Mouse (Mus musculus): ENCODE results near the gene Gdpgp1. TPM values are rescaled to one million over a fixed set of nuclear protein-coding genes. Genes with fewer than 3 reads are reported as not detected.

The Gdpgp1 gene
- total RNA-seq, 1 experiment from 2014 or later, result 2.2 TPM

GRCm38 (mm10) chr7:80216566-80216965 is 16.1 kb upstream of the Gdpgp1 start:
- no peak for ATAC-seq (replicated peaks; ENCODE audit: low read depth, poor library complexity, severe bottlenecking)

DNA sequence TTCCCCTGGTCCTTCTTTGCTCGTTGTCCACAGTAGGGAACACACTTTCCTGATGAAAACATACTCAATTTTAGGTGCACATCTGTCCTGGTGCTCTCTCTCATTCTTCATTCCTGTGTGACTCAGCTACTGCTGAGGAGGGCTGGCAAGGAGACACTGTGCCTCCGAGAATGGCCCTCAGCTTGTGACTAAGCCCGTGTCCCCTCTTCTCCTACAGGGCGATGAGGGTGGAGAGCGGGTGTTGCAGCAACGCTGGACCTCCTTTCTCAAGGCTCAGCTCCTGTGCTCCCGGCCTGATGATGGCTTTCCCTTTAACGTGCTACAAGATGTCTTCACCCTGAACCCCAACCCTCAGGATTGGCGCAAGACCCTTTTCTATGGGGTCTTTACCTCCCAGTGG is 14.0 kb upstream of the Gdpgp1 start:
- ATAC-seq (replicated peaks; ENCODE audit: low read depth, poor library complexity, severe bottlenecking), result no peak

- no peak for ATAC-seq (replicated peaks; ENCODE audit: low read depth, poor library complexity, severe bottlenecking)
Observed at GRCm38 (mm10) chr7:80220237-80220797, 12.3 kb upstream of the Gdpgp1 start.

DNA sequence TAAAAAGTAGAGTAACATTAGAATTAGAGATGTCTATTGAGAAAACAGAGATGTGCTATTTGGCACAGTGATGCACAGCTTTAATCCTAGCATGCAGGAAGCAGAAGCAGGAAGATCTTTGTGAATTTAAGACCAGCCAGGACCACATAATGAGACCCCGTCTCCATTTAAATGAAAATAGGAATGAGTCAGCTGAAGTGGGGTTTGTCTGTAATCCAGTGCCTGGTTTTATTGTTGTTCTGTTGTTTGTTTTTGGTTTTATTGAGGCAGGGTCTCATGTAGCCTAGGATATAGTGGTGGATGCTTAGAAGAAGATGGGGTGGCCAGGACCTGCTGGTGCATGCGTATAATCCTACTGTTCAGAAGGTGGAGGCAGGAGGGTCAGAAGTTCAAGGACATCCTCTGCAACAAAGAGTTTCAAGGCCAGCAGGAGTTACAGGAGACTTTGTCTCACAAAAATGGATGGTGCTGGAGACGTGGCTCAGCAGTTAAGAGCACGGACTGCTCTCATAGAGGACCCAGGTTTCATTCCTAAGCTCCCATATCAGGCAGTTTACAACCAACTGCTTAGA is 11.4 kb upstream of the Gdpgp1 start:
- ATAC-seq (replicated peaks; ENCODE audit: low read depth, poor library complexity, severe bottlenecking), result no peak

GRCm38 (mm10) chr7:80227065-80227464 is 5.6 kb upstream of the Gdpgp1 start:
- ATAC-seq (replicated peaks; ENCODE audit: low read depth, poor library complexity, severe bottlenecking), result no peak

DNA sequence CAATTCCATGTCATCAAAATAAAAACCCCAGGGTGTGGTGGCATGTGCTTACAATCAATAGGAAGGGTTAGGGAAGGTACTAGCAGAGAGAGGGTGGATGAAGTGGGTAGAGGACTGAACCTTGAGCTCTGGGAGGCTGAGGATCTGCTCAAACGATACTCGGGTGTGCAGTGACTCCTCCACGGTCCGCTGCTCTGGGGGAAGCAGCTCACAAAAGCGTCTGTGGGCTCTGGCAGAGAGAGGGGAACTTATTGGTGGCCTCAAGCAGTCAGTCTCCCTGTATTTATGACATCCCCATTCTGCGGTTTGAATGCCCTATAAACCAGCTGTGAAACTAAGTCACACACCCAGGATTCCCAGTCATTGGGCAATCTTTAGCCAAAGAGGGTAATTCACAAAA is 2.5 kb upstream of the Gdpgp1 start:
- ATAC-seq (replicated peaks; ENCODE audit: low read depth, poor library complexity, severe bottlenecking), result no peak; the same call in 1 of the 2 replicates

DNA sequence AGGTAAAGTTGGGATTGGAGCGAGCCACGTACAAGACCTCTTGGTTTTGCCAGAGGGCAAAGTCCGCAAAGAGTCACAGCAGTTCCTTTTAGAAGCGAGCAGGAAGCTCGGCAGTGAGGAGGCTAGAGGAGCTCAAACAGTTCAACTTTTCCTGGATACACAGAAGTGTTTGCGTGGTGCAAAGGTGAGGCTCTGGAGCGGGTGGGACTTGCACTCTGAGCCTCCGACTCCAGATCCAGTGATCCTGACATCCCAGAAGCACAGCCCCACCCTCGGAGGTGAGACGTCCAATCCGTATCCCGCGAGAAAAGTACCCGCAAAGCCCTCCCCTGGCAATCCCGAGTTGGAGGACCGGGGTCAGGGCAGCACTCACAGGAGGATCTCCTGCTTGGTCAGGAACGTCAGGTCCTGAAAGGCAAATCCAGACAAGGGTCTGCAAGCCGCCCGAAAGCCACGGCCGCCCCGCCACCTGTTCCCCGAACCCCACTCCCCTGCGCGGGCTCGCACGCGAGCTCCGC is 635 bp upstream of the Gdpgp1 start:
- no peak for ATAC-seq (replicated peaks; ENCODE audit: low read depth, poor library complexity, severe bottlenecking)

- no peak for ATAC-seq (replicated peaks; ENCODE audit: low read depth, poor library complexity, severe bottlenecking)
Observed at GRCm38 (mm10) chr7:80233799-80234198, 1.1 kb downstream of the Gdpgp1 start.

- no peak for ATAC-seq (replicated peaks; ENCODE audit: low read depth, poor library complexity, severe bottlenecking)
Observed at GRCm38 (mm10) chr7:80238542-80238941, 5.9 kb downstream of the Gdpgp1 start.

- ATAC-seq (replicated peaks; ENCODE audit: low read depth, poor library complexity, severe bottlenecking), result no peak
Observed at GRCm38 (mm10) chr7:80241661-80242060, 9.0 kb downstream of the Gdpgp1 start.

DNA sequence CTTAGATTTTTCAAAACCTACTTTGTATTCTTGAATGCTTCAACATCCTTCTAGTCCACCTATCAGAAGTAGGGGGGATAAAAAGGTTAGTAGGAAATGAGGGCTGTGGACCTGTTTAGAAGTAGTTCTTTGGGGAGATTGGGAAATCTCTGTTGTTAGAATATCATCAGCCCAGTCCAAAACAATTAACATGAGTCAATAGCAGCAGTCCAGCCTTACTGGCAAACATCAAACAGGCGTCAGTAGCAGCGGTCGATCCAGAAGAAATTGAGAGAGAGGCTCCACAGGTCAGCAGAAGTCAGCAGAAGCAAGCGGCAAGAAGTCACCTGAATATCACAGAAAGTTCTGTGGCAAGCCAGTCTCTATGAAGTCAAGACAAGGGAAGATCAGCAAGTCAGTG is 12.2 kb downstream of the Gdpgp1 start:
- ATAC-seq (replicated peaks; ENCODE audit: low read depth, poor library complexity, severe bottlenecking), result no peak

DNA sequence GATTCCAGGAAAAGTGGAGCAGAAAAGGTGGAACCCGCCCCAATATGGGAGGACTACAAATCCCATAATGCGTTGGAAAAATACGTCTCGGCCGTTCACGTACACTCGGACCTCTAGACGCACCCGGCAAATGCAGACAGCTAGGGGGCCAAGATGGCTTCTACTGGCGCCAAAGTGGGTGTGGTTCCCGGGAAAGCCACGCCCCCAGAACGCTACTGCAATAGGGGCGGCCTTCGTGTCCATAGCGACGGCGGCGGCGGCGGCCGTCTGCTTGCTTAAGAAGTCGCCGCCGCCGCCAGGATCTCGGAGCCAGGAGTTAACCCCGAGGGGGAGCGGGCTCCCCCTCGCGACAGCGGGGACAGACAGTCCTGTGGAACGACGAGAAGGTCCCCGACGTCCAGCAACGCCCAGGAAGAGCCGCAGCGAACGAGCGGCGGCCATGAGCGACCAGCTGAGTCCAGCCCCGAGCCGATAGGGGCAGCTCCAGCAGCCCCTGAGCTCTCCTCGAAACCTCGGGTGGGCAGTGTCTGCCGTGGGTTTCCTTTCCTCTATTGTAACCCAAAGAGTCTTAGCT is 13.6 kb downstream of the Gdpgp1 start, which contains the start of gene Ttll13:
TSS of gene Ttll13 (plus strand) at position 229 of the 574 bp plus-strand sequence.
- ATAC-seq (replicated peaks; ENCODE audit: low read depth, poor library complexity, severe bottlenecking), result peak; percentile 98

GRCm38 (mm10) chr7:80246859-80247258 is 14.2 kb downstream of the Gdpgp1 start:
- ATAC-seq (replicated peaks; ENCODE audit: low read depth, poor library complexity, severe bottlenecking), result peak; percentile 45

- no peak for ATAC-seq (replicated peaks; ENCODE audit: low read depth, poor library complexity, severe bottlenecking)
Observed at GRCm38 (mm10) chr7:80252437-80252836, 19.8 kb downstream of the Gdpgp1 start.

GRCm38 (mm10) chr7:80252886-80253285 is 20.2 kb downstream of the Gdpgp1 start:
- ATAC-seq (replicated peaks; ENCODE audit: low read depth, poor library complexity, severe bottlenecking), result no peak

GRCm38 (mm10) chr7:80255981-80256380 is 23.3 kb downstream of the Gdpgp1 start:
- ATAC-seq (replicated peaks; ENCODE audit: low read depth, poor library complexity, severe bottlenecking), result no peak

- ATAC-seq (replicated peaks; ENCODE audit: low read depth, poor library complexity, severe bottlenecking), result no peak
Observed at GRCm38 (mm10) chr7:80257706-80258105, 25.0 kb downstream of the Gdpgp1 start.

DNA sequence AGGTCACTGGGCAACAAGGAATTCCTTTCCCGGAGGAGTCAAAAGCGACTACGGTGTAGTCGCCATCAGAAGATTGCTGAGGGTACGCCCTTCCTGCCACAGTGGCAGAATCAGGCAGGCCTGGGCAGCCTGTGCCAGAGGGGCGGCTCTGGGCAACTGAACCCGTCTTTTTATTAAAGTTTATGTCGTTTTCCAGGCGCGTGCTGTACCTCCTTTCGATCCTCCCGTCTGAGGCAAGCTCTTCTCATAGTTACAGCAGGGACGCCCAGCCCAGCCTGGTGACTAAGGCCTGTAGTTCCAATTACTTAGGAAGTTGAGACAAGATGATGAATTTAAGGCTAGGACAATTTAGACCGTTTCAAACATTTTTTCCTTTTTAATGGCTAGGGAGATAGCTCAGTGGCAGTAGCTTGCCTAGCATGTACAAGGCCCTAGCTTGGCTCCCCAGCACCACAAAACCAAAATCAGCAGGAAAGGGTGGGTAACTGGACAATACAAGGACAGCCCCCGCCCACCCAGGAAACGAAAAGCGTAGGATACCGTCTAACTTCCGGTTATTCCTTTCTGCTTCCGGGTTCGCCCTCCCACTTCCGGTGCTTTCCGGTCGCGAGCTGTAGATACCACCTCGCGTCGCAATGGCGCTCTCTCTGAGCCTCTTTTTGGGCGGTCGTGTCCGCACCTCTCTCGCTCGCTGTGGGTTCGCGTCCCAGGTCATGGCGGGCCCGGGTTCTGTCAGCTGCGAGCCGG is 28.1 kb downstream of the Gdpgp1 start, which contains the start of gene Ngrn:
TSS of gene Ngrn (plus strand) at position 591 of the 747 bp plus-strand sequence.
- ATAC-seq (replicated peaks; ENCODE audit: low read depth, poor library complexity, severe bottlenecking), result peak; percentile 92

DNA sequence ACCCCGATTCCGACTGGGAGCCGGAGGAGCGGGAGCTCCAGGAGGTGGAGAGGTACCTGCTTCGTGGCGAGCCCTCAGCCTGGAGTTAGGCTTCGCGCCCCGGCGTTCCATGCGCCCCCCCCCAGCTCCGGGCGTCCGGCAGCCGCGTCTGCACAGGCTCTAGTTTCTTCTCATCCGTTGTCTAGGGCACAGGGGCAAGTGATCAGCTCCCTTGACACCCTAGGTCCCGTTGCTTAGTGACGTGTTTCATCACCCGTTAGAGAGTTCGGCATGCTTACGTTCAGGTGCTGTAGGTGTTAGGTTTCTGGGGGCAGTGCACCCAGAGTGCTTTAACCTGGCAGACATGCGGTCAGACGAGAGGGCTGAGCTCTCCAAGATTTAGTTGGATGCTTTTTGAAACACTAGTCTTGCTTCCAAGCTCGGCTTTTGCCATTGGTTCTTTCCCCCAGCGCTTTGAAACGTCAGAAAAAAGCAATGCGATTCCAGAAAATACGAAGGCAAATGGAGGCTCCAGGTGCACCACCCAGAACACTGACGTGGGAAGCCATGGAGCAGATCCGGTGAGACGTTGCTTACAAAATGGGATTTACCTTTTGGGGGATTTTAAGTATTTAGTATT is 28.8 kb downstream of the Gdpgp1 start:
- no peak; the same call in 1 of the 2 replicates for ATAC-seq (replicated peaks; ENCODE audit: low read depth, poor library complexity, severe bottlenecking)

GRCm38 (mm10) chr7:80264606-80265005 is 31.9 kb downstream of the Gdpgp1 start:
- no peak for ATAC-seq (replicated peaks; ENCODE audit: low read depth, poor library complexity, severe bottlenecking)

Measured in common myeloid progenitor, adult 5-6 weeks (primary cell).